In genomic region chr4:45641272-45641671, GRCm38 (mm10) we compare ENCODE assay signal across 32 mouse cellular contexts.
DNase-seq lines count a peak whose midpoint lies in the region; ATAC-seq and TF ChIP-seq lines count a peak whose summit lies in the region.
"Had no signal": no experiment of that assay in that cellular context is flagged by ENCODE, and none has a peak within 500 bp of the region (broad histone marks: within the 10 kb centered on the region; RNA-seq: fewer than 3 reads in every experiment).

No protein-coding gene starts in this region.

- no peak overlapping the region for H3K4me3 ChIP-seq in forebrain, postnatal 0 days (ENCODE audit: low read depth, low read length)
- no peak overlapping the region for H3K4me3 ChIP-seq in forebrain, embryonic 10.5 days
- H3K4me3 ChIP-seq in kidney, embryonic 16.5 days (ENCODE audit: low read length) = no peak overlapping the region
- H3K4me3 ChIP-seq in limb, embryonic 14.5 days (replicated peaks; ENCODE audit: low read length) = no peak overlapping the region
- H3K4me3 ChIP-seq: heart, adult 2 months; heart, embryonic 12.5 days; hindbrain, embryonic 13.5 days; limb, embryonic 12.5 days; liver, embryonic 13.5 days; midbrain, embryonic 13.5 days had no signal

- no peak overlapping the region for H3K9ac ChIP-seq in forebrain, postnatal 0 days
- H3K9ac ChIP-seq in kidney, embryonic 16.5 days (replicated peaks; ENCODE audit: low read length) = no peak overlapping the region
- no peak overlapping the region for H3K9ac ChIP-seq in limb, embryonic 14.5 days (ENCODE audit: low read depth, low read length, severe bottlenecking)
- H3K9ac ChIP-seq: heart, embryonic 12.5 days; hindbrain, embryonic 13.5 days; limb, embryonic 12.5 days; liver, embryonic 13.5 days; midbrain, embryonic 13.5 days had no signal

- no peak overlapping the region for H3K27ac ChIP-seq in forebrain, postnatal 0 days (ENCODE audit: low read depth, low read length)
- no peak overlapping the region for H3K27ac ChIP-seq in forebrain, embryonic 10.5 days
- no peak overlapping the region for H3K27ac ChIP-seq in kidney, embryonic 16.5 days (ENCODE audit: low read length)
- H3K27ac ChIP-seq in limb, embryonic 14.5 days (replicated peaks; ENCODE audit: low read depth, low read length) = no peak overlapping the region
- H3K27ac ChIP-seq: heart, adult 2 months; hindbrain, embryonic 13.5 days; limb, embryonic 12.5 days; liver, embryonic 13.5 days; macrophage; midbrain, embryonic 13.5 days; stomach, postnatal 0 days had no signal

- WGBS in forebrain, postnatal 0 days = 65% methylated on average over 5 of the region's 5 CpGs
- WGBS in forebrain, embryonic 10.5 days = 74% methylated on average over 5 of the region's 5 CpGs
- 26% methylated on average over 5 of the region's 5 CpGs for WGBS in kidney, embryonic 16.5 days
- 54% methylated on average over 5 of the region's 5 CpGs for WGBS in limb, embryonic 14.5 days

- H3K4me1 ChIP-seq in forebrain, postnatal 0 days (ENCODE audit: insufficient read depth) = peaks cover 19% of the 10 kb centered on the region
- H3K4me1 ChIP-seq in forebrain, embryonic 10.5 days = peaks cover 30% of the 10 kb centered on the region
- H3K4me1 ChIP-seq in kidney, embryonic 16.5 days (ENCODE audit: insufficient read depth, low read length) = peaks cover 22% of the 10 kb centered on the region; the same call in 1 of the 2 replicates
- 0 out of 2 replicates have a peak, but pooled peaks cover 6% of the 10 kb centered on the region for H3K4me1 ChIP-seq in limb, embryonic 14.5 days (ENCODE audit: control insufficient read depth, insufficient read depth, low read length)
- H3K4me1 ChIP-seq: heart, embryonic 12.5 days; liver, embryonic 13.5 days had no signal

- H3K27me3 ChIP-seq in forebrain, postnatal 0 days (ENCODE audit: insufficient read depth, low read length) = no peaks in the 10 kb centered on the region
- H3K27me3 ChIP-seq in forebrain, embryonic 10.5 days (ENCODE audit: poor library complexity, severe bottlenecking) = no peaks in the 10 kb centered on the region
- no peaks in the 10 kb centered on the region for H3K27me3 ChIP-seq in kidney, embryonic 16.5 days (ENCODE audit: insufficient read depth, low read length)
- H3K27me3 ChIP-seq in limb, embryonic 14.5 days (ENCODE audit: control insufficient read depth, insufficient read depth, low read length) = no peaks in the 10 kb centered on the region
- H3K27me3 ChIP-seq: heart, embryonic 12.5 days; hindbrain, embryonic 13.5 days; liver, embryonic 13.5 days; midbrain, embryonic 13.5 days had no signal

- H3K9me3 ChIP-seq in forebrain, postnatal 0 days (ENCODE audit: low read length) = no peaks in the 10 kb centered on the region
- peaks cover 6% of the 10 kb centered on the region; the same call in 1 of the 2 replicates for H3K9me3 ChIP-seq in forebrain, embryonic 10.5 days
- peaks cover 5% of the 10 kb centered on the region for H3K9me3 ChIP-seq in kidney, embryonic 16.5 days (ENCODE audit: low read length)
- H3K9me3 ChIP-seq in limb, embryonic 14.5 days (ENCODE audit: control insufficient read depth, low read length) = no peaks in the 10 kb centered on the region
- H3K9me3 ChIP-seq: G1E; hindbrain, embryonic 13.5 days; liver, embryonic 13.5 days; midbrain, embryonic 13.5 days had no signal

- peak; percentile 44; the same call in 1 of the 2 replicates for ATAC-seq in forebrain, postnatal 0 days
- ATAC-seq in kidney, embryonic 16.5 days (ENCODE audit: low FRiP score, low TSS enrichment) = 0 out of 2 replicates have a peak, but pooled peaks have one; percentile 28
- ATAC-seq in limb, embryonic 14.5 days (ENCODE audit: low FRiP score, low read depth) = peak; percentile 62
- ATAC-seq: forebrain, embryonic 16.5 days; midbrain, embryonic 13.5 days had no signal

- H3K36me3 ChIP-seq in forebrain, postnatal 0 days (ENCODE audit: insufficient read depth) = no peaks in the 10 kb centered on the region
- H3K36me3 ChIP-seq in forebrain, embryonic 10.5 days (replicated peaks) = no peaks in the 10 kb centered on the region
- H3K36me3 ChIP-seq in kidney, embryonic 16.5 days (ENCODE audit: insufficient read depth, low read length) = no peaks in the 10 kb centered on the region
- H3K36me3 ChIP-seq in limb, embryonic 14.5 days (ENCODE audit: control insufficient read depth, insufficient read depth, low read length) = no peaks in the 10 kb centered on the region
- H3K36me3 ChIP-seq: G1E; heart, embryonic 12.5 days; hindbrain, embryonic 13.5 days; limb, embryonic 12.5 days; liver, embryonic 13.5 days; midbrain, embryonic 13.5 days had no signal

- no peak for DNase-seq in forebrain, postnatal 0 days
- no peak for DNase-seq in forebrain, embryonic 10.5 days (ENCODE audit: extremely low spot score, low spot score)
- no peak for DNase-seq in kidney, adult 18-20 months
- DNase-seq in limb, embryonic 14.5 days (ENCODE audit: low spot score) = no peak
- DNase-seq in skeletal muscle tissue, adult 2 months (ENCODE audit: low read depth, low spot score) = peak; percentile 26
- no peak for DNase-seq in testis, postnatal 10 days (ENCODE audit: low spot score)
- DNase-seq: adrenal gland, adult 8-10 months; cerebellum, adult 8-10 months; cerebellum, postnatal 25 days; gastrocnemius, postnatal 25 days; heart, adult 2 months; heart, postnatal 4 days; kidney, adult 2 months; kidney, postnatal 14 days; layer of hippocampus, adult 9-11 months; liver, embryonic 13.5 days; lung, adult 18-20 months; lung, postnatal 10 days; retina, postnatal 1 day; right cerebral cortex, postnatal 25 days; spleen, adult 18-20 months; thymus, adult 2 months; thymus, postnatal 4 days had no signal

- TF ChIP-seq POLR2A in limb, embryonic 14.5 days (IDR thresholded peaks at IDR 0.05; ENCODE audit: borderline replicate concordance, extremely low read depth, insufficient read depth, insufficient read length) = no peak

- TF ChIP-seq CTCF in forebrain, postnatal 0 days (IDR thresholded peaks at IDR 0.05; ENCODE audit: low read depth) = no peak

- H3K4me2 ChIP-seq in forebrain, postnatal 0 days (ENCODE audit: low read depth) = no peak overlapping the region
- H3K4me2 ChIP-seq in kidney, embryonic 16.5 days (replicated peaks; ENCODE audit: low read depth, low read length) = no peak overlapping the region
- no peak overlapping the region for H3K4me2 ChIP-seq in limb, embryonic 14.5 days (replicated peaks; ENCODE audit: low read depth, low read length, severe bottlenecking)
- H3K4me2 ChIP-seq: heart, embryonic 12.5 days; hindbrain, embryonic 13.5 days; limb, embryonic 12.5 days; liver, embryonic 13.5 days; midbrain, embryonic 13.5 days had no signal
